Mouse (Mus musculus): ENCODE measurements around the gene Ccdc150. TPM values are rescaled to one million over a fixed set of nuclear protein-coding genes. Genes with fewer than 3 reads are reported as not detected.

The Ccdc150 gene
- polyA plus RNA-seq, 1 experiment, result 0.93 TPM

DNA sequence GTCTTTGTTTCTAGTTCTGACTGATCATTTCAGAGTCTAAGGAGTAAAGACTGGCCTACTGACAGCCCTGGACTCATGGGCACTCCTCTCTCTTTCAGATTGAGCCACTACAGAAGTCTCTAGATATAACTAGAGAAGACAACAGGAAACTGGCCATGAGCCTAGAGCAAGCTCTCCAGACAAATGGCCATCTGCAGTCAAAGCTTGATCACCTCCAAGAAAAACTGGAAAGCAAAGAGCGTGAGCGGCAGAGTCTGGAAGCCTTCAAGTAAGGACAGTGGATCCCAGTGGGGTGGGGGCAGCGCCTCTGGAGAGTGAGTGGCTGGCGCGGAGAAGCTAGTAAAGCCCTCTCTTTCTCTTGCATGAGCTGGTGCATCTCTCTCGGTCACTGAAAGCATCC is 106.1 kb downstream of the Ccdc150 start:
- Histone ChIP-seq H3K36me3 (ENCODE audit: control insufficient read depth, insufficient read depth, low read length, poor library complexity, severe bottlenecking) (no peaks in the 10 kb centered on the region), H3K9me3 (replicated peaks; ENCODE audit: control insufficient read depth, insufficient read depth, low read length, poor library complexity, severe bottlenecking) (no peaks in the 10 kb centered on the region), H3K9ac (ENCODE audit: low read depth, poor library complexity, severe bottlenecking) (no peak overlapping the region), H3K4me1 (ENCODE audit: control insufficient read depth, insufficient read depth, low read length) (no peaks in the 10 kb centered on the region), H3K4me3 (ENCODE audit: low read depth, low read length) (no peak overlapping the region), H3K27ac (ENCODE audit: insufficient read depth, low read length) (no peak overlapping the region), H3K27me3 (ENCODE audit: control insufficient read depth, insufficient read depth, low read length, poor library complexity, severe bottlenecking) (no peaks in the 10 kb centered on the region)
- TF ChIP-seq CTCF (IDR thresholded peaks at IDR 0.05; ENCODE audit: low read depth, low read length) (no peak), EP300 (IDR thresholded peaks at IDR 0.05; ENCODE audit: insufficient read depth, low read depth, low read length) (no peak), POLR2A (IDR thresholded peaks at IDR 0.05; ENCODE audit: insufficient read depth, low read length) (no peak)

DNA sequence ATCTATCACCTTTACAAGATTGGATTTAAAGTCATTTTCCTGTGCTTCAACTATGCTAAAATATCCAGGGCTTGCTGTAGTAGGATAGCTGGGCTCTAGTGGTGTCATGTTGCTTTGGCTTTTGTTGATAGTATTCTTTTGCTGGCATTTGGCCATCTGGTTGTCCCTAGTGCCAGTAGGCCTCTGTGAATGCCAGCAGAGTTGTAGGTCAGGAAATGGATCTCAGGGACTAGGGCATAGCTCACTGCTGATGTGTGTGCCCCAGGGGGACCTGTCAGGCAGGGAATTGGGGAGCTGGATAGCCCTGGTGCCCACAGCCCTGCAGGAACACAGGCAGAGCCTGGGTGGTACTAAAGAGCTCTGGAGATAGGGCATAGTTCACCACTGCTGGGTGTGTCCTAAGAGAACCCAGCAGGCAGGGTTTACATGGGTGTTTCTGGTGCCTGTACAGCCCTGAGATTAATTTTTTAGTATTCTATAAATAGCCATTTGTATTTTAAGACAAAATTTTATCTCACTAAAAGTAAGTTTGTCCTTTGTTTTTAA is 127.1 kb downstream of the Ccdc150 start:
- Histone ChIP-seq H3K9ac (ENCODE audit: low read depth, poor library complexity, severe bottlenecking) (no peak overlapping the region), H3K4me3 (ENCODE audit: low read depth, low read length) (no peak overlapping the region), H3K27me3 (ENCODE audit: control insufficient read depth, insufficient read depth, low read length, poor library complexity, severe bottlenecking) (no peaks in the 10 kb centered on the region), H3K27ac (ENCODE audit: insufficient read depth, low read length) (no peak overlapping the region), H3K9me3 (replicated peaks; ENCODE audit: control insufficient read depth, insufficient read depth, low read length, poor library complexity, severe bottlenecking) (no peaks in the 10 kb centered on the region), H3K4me1 (ENCODE audit: control insufficient read depth, insufficient read depth, low read length) (no peaks in the 10 kb centered on the region), H3K36me3 (ENCODE audit: control insufficient read depth, insufficient read depth, low read length, poor library complexity, severe bottlenecking) (no peaks in the 10 kb centered on the region)
- TF ChIP-seq CTCF (IDR thresholded peaks at IDR 0.05; ENCODE audit: low read depth, low read length) (no peak), EP300 (IDR thresholded peaks at IDR 0.05; ENCODE audit: insufficient read depth, low read depth, low read length) (no peak), POLR2A (IDR thresholded peaks at IDR 0.05; ENCODE audit: insufficient read depth, low read length) (no peak)

DNA sequence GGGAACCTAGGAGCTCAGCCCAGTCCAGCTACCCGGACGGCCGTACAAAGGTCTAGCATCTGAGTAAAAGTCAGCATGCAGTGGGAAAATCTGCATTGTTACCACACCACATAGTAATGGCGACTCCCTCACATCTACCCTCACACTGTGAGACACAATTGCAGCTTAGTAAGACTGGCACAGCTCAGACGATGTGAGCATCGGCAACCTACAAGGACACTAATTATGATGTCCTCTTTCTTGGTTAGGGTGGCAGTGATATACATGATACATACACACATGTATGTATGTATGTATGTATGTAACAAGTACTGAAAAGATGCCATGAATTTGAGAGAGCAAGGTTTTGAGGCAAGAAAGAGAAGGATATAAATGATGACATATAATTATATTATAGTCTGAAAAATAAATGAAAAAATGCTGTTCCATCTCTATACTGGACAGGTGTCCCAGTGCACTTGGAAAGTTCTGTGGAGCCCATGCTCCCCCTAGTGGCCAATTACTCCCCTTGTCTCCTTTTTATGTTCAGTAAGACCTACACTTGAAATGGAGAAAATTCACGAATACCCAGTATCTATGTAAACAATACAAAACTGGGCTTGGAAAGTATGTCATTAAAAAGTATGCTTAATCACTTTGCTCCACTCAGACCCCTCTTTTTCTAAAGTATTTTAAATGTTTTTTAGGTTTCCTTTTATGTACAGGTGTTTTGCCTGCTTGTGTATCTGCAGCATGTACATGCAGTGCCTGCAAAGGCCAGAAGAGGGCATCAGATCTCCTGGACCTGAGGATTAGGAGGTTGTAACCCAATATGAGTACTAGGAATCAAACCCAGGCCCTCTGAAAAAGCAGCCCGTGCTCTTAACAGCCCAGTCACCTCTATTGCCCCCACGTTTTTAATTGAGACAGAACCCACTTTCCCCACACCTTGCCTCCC is 130.8 kb downstream of the Ccdc150 start:
- Histone ChIP-seq H3K9ac (ENCODE audit: low read depth, poor library complexity, severe bottlenecking) (no peak overlapping the region), H3K36me3 (ENCODE audit: control insufficient read depth, insufficient read depth, low read length, poor library complexity, severe bottlenecking) (no peaks in the 10 kb centered on the region), H3K4me1 (ENCODE audit: control insufficient read depth, insufficient read depth, low read length) (no peaks in the 10 kb centered on the region), H3K9me3 (replicated peaks; ENCODE audit: control insufficient read depth, insufficient read depth, low read length, poor library complexity, severe bottlenecking) (no peaks in the 10 kb centered on the region), H3K27me3 (ENCODE audit: control insufficient read depth, insufficient read depth, low read length, poor library complexity, severe bottlenecking) (no peaks in the 10 kb centered on the region), H3K27ac (ENCODE audit: insufficient read depth, low read length) (no peak overlapping the region), H3K4me3 (ENCODE audit: low read depth, low read length) (no peak overlapping the region)
- peak; percentile 37 for TF ChIP-seq CTCF (IDR thresholded peaks at IDR 0.05; ENCODE audit: low read depth, low read length)
- no peak for TF ChIP-seq EP300 (IDR thresholded peaks at IDR 0.05; ENCODE audit: insufficient read depth, low read depth, low read length)

DNA sequence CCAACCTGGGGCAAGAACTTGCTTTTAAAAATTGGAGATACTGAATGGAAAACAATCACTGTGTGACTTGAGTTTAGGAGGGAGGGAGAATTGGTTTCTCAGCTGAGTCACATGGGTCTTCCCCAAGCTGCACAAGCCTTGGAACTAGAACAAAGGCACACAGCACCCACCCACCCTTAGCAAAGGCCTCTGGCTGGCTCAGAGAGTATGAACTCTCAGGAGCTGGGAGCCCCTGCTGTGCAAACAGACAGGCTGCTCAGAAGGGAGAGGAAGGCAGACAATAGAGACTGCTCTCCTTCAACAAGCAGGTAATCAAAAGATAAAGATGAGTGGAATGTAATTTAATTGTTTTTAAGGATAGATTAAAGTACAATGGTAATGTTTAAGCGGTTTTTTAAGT is 133.7 kb downstream of the Ccdc150 start:
- Histone ChIP-seq H3K4me3 (ENCODE audit: low read depth, low read length) (no peak overlapping the region), H3K27me3 (ENCODE audit: control insufficient read depth, insufficient read depth, low read length, poor library complexity, severe bottlenecking) (no peaks in the 10 kb centered on the region), H3K9ac (ENCODE audit: low read depth, poor library complexity, severe bottlenecking) (no peak overlapping the region), H3K27ac (ENCODE audit: insufficient read depth, low read length) (no peak overlapping the region), H3K9me3 (replicated peaks; ENCODE audit: control insufficient read depth, insufficient read depth, low read length, poor library complexity, severe bottlenecking) (no peaks in the 10 kb centered on the region), H3K36me3 (ENCODE audit: control insufficient read depth, insufficient read depth, low read length, poor library complexity, severe bottlenecking) (no peaks in the 10 kb centered on the region), H3K4me1 (ENCODE audit: control insufficient read depth, insufficient read depth, low read length) (no peaks in the 10 kb centered on the region)
- TF ChIP-seq EP300 (IDR thresholded peaks at IDR 0.05; ENCODE audit: insufficient read depth, low read depth, low read length) (0 out of 2 replicates have a peak, but pooled peaks have one; percentile 63), CTCF (IDR thresholded peaks at IDR 0.05; ENCODE audit: low read depth, low read length) (no peak)

DNA sequence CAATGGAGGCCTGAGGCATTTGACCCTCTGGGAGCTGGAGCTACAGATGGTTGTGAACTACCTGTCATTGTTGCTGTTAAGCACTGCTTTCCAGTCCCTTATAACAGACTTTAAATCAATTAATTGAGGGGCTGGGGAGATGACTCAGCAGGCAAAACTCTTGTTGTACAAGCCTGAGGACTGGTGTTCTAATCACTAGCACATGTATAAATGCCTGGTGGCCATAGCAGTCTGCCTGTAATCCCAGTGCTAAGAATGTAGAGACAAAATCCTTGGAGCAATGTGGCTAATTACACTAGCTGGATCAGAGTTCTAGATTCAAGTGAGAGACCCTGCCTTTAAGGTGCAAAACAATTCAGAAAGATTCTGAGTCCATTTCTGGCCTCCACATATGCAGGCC is 152.3 kb downstream of the Ccdc150 start:
- H3K27ac ChIP-seq (ENCODE audit: insufficient read depth, low read length), result no peak overlapping the region
- peaks cover 30% of the 10 kb centered on the region for H3K36me3 ChIP-seq (ENCODE audit: control insufficient read depth, insufficient read depth, low read length, poor library complexity, severe bottlenecking)
- H3K9ac ChIP-seq (ENCODE audit: low read depth, poor library complexity, severe bottlenecking), result no peak overlapping the region
- no peaks in the 10 kb centered on the region for H3K27me3 ChIP-seq (ENCODE audit: control insufficient read depth, insufficient read depth, low read length, poor library complexity, severe bottlenecking)
- H3K4me1 ChIP-seq (ENCODE audit: control insufficient read depth, insufficient read depth, low read length), result no peaks in the 10 kb centered on the region
- TF ChIP-seq CTCF (IDR thresholded peaks at IDR 0.05; ENCODE audit: low read depth, low read length) (no peak), POLR2A (IDR thresholded peaks at IDR 0.05; ENCODE audit: insufficient read depth, low read length) (no peak), EP300 (IDR thresholded peaks at IDR 0.05; ENCODE audit: insufficient read depth, low read depth, low read length) (no peak)
- no peaks in the 10 kb centered on the region for H3K9me3 ChIP-seq (replicated peaks; ENCODE audit: control insufficient read depth, insufficient read depth, low read length, poor library complexity, severe bottlenecking)
- no peak overlapping the region for H3K4me3 ChIP-seq (ENCODE audit: low read depth, low read length)

Other genes starting within 250 kb of the Ccdc150 start
- 9.5 and 11.2 TPM in 2 replicates for gene Hecw2, start 55.5 kb upstream of the Ccdc150 start, polyA plus RNA-seq (2011; ENCODE audit: insufficient read depth, insufficient read length, low read depth, missing spikeins)
- gene Gtf3c3, start 188.3 kb downstream of the Ccdc150 start, polyA plus RNA-seq (2011; ENCODE audit: insufficient read depth, insufficient read length, low read depth, missing spikeins), result 42.4 and 47.2 TPM in 2 replicates

All from ES-Bruce4 (cell line).